Mouse (Mus musculus) neural tube, embryonic 11.5 days (tissue): ENCODE results near the gene Sh3rf1. TPM values are rescaled to one million over a fixed set of nuclear protein-coding genes. Genes with fewer than 3 reads are reported as not detected.

Source experiments
- polyA plus RNA-seq: library from polyadenylated mRNA; unstranded; fragments of >200 nt; fragmentation: Nextera tagmentation; extraction: Ambion mirVana; gene quantifications from 2 replicates; pipeline ENCODE4 v1.2.1, GENCODE M21; 2014

The Sh3rf1 gene
- polyA plus RNA-seq, 1 experiment from 2014 or later: 22.9 TPM

Other genes starting within 250 kb of the Sh3rf1 start
- 33.4 and 37.5 TPM in 2 replicates for gene Clcn3, start 240.6 kb upstream of the Sh3rf1 start, polyA plus RNA-seq
- gene Nek1, start 230.7 kb upstream of the Sh3rf1 start, polyA plus RNA-seq: 19.1 and 22.5 TPM in 2 replicates